Mouse (Mus musculus): ENCODE measurements around the gene Pin1. TPM values are rescaled to one million over a fixed set of nuclear protein-coding genes. Genes with fewer than 3 reads are reported as not detected.
"Not testable (repeated sequence)": the region's sequence is repeated elsewhere in the genome, so short reads cannot be mapped to it uniquely, and the experiment has no call there.

Gene Pin1
- 10 to 100 TPM; 32.7 to 37.5 (median 35.2) TPM for total RNA-seq (2022)

DNA sequence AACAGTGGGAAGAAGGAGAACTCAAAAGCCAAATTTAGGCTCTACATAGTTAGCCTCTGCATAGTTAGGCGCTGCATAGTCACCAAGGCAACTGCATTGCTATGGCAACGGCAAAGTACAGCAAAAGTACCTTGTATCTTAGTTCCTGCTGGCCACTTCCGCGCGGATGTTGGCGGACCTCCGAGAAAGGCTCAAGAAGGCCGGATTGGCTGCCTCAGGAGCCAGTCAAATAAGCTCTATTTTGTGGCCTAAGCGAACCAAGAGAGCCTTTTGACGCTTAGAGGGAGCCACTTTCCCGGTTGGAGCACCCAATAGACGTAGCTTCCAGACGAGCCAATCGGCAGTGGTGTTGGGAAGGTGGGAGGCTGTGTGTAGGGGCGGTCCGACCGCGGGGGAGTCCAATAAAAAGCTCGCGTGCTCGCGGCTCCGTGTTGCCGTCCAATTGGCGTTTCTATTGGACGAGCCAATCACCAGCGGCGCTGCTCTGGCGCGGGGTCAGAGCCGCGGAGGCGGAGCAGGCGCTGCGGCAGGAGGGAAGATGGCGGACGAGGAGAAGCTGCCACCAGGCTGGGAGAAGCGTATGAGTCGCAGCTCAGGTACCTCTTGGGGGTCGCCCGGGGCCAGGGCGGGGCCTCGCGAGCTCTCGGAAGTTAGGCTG is at the start of gene Pin1:
Gene Pin1 (plus strand): TSS at position 494 of the 658 bp plus-strand sequence.
- DNase-seq (ENCODE audit: low spot score in 2 of 2), result peak; percentile 97 to 100

DNA sequence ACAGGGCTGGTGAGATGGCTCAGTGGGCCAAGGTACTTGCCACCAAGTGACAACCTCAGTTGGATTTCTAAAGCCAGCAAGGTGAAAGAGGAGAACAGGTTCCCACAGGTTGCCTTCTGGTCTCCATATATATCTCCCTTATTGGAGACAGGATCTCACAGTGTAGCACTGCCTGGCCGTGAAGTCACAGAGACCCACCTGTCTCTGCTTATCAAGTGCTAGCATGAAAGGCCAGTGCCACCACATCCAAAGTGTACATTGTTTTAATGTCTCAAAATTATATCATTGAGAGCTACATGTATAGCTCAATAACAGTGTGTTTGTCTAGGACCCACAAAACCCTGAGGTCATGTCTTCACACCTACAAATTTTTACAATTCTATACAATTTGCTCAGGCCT is 45.6 kb upstream of the Pin1 start:
- no peak for DNase-seq (ENCODE audit: low spot score in 2 of 2)

DNA sequence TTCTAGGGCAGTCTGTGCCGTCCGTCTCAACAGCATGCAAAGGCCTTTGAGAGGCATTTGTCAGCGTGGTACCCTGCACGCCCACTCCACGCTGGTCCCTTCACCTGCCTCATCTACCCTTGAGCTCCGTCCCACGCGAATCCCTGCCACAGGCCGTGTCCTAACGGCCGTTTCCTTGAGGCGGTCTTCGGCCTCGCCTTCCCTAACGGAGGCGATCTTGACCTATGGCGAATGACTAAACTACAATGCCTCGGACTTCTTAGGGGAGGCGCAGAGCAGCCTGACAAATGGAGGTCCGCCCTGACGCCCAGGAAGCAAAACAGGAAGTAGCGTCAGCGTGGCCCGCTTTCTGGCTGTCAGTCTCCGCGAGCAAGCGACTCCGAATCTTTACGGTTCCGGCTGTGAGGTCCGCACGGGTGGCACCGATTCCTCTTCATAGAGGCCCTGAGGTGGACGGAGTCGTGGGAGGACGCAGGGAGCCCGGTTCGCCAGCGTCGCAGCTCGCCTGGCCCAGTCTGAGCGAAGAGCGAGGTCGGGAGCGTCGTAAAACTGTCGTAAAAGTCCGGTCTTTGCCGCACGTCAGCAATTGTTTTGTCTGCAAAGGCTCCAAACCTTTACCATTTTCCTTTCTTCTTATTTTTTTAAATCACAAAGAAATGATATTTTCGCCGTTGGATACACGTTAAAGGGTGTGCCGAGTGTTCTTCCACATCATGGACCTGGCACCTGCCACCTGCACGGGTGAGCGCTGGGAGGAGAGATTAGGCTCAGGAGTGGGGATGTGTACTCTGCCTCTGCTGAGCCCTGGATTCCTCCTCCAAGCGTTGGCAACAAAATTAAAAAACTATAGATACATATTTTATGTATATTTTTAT is 44.6 kb upstream of the Pin1 start:
- peak; percentile 81 to 83 for DNase-seq (ENCODE audit: low spot score in 2 of 2)

DNA sequence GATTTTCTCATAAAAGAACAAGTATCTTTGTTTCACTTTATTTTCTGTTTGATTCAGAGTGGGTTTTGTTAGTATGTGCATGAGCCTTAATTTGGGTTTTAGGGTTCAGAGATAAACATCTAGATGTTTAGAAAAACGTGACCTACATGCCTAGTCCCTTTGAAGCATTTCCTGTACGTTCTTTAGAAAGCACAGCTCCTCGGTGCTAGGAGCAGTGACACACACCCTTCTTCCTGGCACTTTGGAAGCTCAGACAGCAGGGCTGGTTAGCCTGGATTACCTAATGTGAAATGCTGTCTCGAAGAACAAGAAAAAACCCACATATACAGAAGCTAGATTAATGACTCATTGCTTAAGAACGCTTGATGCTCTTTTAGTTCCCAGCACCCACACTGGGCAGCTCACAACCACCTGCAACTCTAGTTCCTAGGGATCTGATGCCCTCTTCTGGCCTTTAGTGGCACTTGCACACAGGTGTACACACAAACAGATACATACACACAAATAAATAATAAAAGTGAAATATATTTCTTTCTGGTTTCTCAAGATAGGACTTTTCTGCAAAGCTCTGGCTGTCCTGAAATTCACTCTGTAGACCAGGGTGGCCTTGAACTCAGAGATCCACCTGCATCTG is 41.9 kb upstream of the Pin1 start:
- no peak for DNase-seq (ENCODE audit: low spot score in 2 of 2)

DNA sequence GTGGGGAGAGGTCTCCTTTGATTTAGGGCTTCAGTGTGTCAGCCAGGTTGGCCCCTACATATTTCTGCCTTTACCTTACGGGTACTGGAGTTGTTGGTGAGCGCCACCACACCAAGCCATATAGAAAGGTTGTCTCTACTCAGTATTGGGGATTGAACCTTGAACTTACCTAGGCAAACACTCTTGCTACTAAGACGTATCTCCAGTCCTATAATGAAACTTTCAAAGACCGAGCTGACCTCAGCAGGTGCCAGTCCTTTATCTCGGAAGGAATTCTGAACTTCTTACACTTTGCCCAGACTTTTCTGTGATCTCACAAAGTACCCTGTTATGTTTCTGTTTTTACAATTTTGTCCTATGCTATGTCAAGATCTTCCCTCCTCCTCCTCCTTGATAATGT is 39.9 kb upstream of the Pin1 start:
- DNase-seq (ENCODE audit: low spot score in 2 of 2), result no peak

DNA sequence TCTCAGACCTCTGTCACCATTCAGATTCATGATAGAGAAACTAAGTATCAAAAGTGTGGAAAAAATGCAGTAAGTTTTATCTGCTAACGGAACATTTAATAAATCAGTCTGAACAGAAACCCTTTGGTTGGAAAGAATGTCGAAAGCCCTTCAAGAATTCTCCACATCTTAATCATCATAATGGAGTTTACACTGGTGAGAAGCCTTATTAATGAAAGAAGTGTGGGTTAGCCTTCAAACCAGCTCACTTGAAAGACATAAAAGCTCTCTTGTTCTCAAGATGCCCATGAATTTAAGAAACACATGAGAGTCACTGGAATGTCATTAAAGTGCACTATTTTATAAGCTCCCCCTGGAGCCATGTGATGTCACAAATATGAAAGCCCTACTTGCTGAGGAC is 35.2 kb upstream of the Pin1 start:
- DNase-seq (ENCODE audit: low spot score in 2 of 2), result no peak

DNA sequence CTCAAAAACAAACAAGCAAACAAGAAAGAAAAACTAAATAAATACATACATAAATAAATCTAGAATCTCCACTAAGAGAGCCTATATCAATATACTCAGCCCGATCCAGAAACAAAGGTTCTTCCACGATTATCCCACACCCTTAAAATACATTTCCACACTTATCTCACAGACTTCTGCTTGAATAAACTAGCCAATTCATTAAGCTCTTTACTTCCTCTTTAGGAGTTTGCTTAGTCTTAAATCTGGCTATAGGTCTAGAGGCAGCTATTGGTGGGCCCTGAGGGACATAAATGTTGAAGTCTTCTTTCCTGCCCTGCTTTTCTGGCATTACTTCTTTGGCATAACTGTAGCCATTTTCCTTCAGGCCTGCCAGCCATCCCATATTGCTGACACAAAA is 20.6 kb upstream of the Pin1 start:
- DNase-seq (ENCODE audit: low spot score in 2 of 2), result no peak

DNA sequence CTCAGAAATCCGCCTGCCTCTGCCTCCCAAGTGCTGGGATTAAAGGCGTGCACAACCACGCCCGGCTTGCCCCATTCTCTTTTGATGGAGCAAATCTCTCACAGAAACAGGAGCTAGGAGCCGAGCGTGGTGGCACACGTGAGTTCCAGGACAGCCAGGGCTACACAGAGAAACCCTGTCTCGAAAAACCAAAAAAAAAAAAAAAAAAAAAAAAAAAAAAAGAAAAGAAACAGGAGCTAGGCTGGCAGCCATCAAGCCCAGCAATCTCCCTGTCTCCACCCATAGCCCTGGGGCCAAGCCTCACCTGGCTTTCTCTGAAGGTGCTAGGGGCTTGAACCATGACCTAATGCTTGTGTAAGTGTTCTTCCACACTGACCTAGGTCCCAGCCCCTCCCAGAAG is 16.2 kb upstream of the Pin1 start:
- not testable (repeated sequence) for DNase-seq (ENCODE audit: low spot score in 2 of 2)

DNA sequence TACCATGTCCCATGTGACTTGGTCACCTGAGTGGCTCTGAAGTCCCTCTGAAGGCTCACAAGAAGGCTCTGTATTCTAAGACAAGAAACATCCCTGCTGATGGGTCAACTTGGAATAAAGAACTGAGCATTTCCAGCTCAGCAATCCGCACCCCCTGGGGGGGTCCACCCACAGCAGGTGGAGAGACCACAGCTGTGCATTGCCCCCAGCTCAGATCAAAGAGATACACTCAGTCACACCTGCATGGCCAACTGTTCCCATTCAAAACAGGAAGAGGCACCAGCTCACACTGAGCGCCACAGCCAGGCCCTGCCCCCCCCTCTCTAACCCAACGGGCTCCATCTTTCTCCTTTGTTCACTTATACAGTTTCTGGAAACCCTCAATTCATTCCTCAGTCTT is 15.6 kb upstream of the Pin1 start:
- DNase-seq (ENCODE audit: low spot score in 2 of 2), result no peak

DNA sequence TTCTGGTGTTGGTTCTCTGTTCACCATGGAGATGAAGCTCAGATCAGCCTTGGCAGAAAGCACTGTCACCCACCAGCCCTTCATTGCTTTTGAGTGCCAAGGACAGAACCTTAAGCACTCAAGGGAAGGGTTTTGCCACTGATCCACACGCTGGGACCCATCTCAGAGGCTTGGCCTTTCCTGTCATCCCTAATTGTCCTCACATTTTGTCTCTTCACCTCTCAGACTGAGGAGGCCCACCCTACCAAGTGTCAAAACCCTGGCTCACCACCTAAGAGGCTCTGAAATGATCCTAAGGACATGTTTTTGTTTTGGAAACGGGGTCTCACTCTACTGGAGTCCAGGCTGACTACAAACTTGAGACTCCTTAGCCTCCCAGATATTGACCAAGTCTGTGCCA is 15.1 kb upstream of the Pin1 start:
- DNase-seq (ENCODE audit: low spot score in 2 of 2), result no peak

DNA sequence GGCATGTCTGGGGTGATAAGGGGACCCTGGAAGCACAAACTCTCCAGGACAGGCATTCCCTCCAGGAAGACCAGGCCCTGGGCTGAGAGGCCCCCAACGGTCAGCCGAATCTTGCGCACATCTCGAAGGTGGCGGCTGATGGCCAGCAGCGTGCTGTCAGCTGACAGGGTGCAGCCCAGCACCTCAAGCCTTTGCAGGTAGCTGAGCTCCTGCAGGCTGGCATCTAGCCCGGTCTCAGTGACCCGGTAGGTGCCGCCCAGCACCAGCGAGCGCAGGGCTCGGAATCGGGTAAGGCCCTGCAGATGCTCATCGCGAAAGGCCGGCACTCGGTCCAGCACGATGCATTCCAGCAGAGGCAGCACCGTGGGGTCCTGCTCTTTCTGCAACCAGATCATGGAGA is 13.3 kb upstream of the Pin1 start:
- no peak for DNase-seq (ENCODE audit: low spot score in 2 of 2)

DNA sequence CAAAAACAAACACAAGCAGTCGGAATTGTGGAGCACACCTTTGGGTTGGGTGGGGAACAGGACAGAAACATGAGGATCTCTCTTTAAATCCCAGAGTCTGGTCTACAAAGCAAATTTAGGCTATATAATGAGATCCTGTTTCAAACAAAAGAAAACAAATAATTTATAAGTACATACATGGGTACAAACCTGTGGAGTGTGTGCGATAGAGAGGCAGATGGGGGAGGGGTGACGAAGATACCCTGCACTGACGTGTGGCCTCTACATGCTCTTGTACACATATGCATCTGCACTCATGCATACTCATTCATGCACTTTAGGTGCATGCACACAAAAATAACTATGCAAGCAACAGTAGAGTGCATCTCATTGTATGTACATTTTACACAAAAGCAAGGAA is 12.4 kb upstream of the Pin1 start:
- DNase-seq (ENCODE audit: low spot score in 2 of 2), result no peak

DNA sequence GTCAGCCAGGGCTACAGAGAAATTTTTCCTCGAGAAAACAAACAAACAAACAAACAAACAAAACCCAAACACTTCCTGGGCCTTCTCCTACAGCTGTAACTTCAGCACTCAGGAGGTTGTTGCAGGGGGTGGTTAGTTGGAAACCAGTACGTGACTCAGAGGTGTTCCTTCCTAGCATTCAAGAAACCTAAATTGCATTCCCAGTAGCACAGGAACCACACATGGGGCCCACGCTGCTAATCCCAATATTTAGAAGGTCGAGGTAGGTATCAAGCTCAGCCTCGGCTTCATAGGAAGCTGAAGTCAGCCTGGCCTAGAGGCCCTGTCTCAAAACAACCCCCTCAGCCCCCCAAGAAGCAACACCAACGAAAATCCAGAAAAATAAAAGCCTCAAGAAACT is 10.4 kb upstream of the Pin1 start:
- no peak for DNase-seq (ENCODE audit: low spot score in 2 of 2)

DNA sequence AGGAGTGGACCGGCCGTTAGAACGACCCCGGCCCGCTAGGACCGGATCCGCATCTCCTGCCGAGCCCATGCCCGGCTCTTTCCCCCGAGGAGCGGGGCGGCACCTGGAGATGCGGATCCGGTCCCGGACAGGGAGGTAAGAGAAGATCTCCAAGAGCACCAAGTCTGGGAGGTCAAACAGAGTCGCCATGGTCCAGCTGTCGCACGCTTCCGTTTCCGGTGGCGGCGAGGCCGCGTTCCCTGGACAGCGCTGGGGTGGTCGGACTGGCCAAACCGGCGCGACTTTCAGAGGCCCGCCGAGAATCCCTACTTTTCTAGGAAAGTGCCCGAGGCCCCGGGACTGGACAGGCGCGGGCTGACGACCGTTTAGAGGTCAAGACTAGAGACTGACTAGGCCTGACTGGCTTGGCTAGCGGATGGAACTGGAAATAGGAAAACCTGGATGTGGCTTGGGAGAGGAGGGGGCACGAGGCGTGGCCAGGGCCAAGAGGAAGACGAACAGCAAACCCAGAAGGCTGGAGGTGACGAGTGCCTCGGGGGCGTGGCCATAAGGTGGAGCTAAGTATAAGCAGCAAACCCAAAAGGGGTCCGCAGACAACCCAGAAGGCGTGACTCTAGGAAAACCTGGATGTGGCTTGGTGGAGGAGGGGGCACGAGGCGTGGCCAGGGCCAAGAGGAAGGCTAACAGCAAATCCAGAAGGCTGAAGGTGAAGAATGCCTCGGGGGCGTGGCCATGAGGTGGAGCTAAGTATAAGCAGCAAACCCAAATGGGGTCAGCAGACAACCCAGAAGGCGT is 9.6 kb upstream of the Pin1 start, which contains the start of gene Ubl5:
Gene Ubl5 (plus strand): TSS at position 778 of the 795 bp plus-strand sequence.
- DNase-seq (ENCODE audit: low spot score in 2 of 2), result no peak

DNA sequence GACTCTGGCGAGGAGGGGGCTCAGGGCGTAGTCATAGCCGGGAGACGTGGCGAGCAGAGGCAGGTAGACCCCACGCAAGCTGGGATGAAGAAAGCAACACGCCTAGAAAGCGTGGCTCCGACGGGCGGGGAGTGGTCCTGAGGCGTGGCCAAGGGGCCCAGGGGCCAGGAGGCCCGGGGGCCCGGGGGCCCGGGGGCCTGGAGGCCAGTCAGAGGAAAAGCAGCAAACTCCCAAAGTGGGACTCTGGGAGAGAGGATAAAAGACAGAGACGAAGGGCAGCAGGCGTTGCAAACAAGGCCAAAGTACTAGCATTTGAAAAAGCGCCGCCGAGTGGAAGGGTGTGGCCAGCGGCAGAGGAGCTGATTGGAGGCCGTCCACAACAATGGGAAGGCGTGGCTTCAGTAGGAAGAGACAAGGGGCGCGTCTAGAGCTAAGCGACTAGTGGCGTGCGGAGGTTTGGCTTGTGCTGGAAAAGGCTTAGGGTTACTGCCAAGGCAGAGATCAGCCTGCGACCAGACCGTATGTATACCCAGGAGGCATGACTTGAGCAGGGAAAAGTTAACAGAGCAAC is 8.9 kb upstream of the Pin1 start:
- DNase-seq (ENCODE audit: low spot score in 2 of 2), result peak; percentile 46 to 62

DNA sequence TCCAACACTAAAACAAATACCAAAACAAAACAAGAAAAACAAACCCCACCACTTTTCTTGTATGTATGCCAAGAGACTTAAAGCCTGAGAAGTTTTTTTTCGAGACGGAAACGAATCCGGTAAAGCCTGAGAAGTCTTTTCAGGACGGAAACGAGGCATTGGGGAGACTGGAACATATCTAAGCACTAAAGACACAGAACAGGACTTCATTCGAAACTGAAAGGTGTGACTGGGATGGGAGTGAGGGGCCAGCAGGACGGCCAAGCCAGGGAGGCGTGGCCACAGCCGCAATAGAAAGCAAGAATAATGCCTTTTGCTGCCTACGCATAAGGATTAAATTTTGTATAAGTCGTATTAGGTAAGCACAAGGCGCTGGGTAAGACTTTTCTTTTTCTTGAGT is 8.1 kb upstream of the Pin1 start:
- DNase-seq (ENCODE audit: low spot score in 2 of 2), result no peak

DNA sequence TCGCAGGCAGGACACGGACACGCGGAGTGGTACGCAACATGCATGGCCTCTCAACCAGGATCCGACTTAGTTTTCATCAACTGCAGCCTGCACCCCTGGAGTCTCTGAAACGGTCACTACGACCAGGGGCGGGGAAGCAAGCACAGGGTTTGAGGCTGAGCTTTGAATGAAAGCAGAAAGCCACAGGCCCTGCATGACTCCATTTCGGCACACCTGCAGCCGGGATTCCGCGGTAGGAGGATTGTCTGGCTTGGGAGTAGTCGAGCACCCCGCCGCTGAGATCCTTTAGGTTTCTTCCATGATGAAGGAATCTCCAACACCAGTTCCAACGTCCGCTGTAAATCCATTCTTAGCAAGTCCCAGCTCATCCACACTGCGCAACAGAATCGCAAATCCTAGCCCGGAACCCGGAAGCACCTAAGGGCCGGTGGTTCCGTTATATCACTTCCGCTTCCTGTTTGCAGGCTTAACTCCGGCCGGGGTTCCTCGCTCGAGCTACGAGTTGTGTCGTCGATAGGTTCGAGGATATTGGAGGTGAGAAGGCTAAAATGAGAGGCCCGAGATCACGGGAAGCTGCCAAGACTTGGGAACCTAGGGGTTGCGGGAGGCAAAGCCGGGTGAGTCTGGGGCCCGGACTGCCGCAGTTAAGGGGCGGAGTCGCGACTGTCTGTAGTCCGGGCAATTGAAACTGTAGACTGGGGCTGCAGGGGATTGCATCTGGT is 7.4 kb upstream of the Pin1 start, which contains the start of gene Fbxl12:
Gene Fbxl12 (minus strand): TSS at position 408 of the 722 bp plus-strand sequence.
- peak; percentile 69 to 71 for DNase-seq (ENCODE audit: low spot score in 2 of 2)

DNA sequence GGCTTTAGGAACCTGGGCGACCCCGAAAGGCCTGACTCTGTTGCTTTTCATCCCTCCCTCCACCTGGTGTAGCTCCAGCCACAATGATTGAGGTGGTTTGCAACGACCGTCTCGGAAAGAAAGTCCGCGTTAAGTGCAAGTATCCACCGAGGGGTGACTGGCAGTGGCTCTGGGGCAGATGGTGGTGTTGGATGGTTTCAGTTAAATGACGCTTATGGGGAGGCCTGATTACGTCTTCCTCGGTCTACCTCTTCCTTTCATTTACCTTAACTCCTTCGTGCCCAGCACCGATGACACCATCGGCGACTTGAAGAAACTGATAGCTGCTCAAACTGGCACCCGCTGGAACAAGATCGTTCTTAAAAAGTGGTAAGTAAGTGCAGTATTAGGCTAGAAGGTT is 6.8 kb upstream of the Pin1 start:
- no peak for DNase-seq (ENCODE audit: low spot score in 2 of 2)

DNA sequence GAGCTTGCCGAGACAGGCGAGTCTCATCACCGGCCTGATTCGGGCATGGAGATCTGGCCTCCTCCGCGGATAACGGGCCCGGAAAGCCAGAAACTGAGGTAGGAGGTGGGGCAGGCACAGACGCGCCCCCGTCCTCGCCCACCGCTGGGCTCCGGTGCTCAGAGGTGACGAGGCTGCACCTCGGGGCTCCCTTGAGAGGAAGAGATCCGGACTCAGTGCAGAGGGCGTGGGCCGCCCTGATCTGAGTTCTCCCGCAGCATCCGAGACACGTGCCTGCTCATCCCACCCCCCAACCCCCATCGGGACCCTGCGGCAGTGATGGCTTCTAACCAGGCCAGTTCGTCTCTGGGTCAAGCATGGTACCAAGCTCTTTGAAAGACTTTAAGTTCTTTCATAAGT is 364 bp downstream of the Pin1 start:
- DNase-seq (ENCODE audit: low spot score in 2 of 2), result no peak

DNA sequence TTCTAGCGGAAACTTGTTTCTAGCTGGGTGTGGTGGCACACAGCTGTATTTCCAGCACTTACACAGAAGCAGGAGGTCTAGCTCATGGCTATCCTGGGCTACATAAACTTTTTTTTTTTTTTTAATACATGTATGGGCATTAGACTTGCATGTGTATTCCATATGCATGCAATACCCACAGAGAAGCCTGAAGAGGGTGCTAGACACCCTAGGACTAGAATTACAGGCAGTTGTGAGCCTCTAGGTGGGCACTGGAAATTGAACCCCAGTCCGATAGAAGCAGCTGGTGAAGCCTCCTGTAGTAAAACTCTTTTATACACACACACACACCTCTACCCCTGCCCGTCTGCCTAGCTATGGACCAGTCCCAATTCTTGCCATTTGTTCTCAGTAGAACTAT is 2.0 kb downstream of the Pin1 start:
- no peak for DNase-seq (ENCODE audit: low spot score in 2 of 2)
